Mouse (Mus musculus) brown adipose tissue, adult 24 weeks (tissue): ENCODE results near the gene Tet2. TPM values are rescaled to one million over a fixed set of nuclear protein-coding genes. Genes with fewer than 3 reads are reported as not detected.

ENCODE experiments used
- polyA plus RNA-seq: library from polyadenylated mRNA; stranded (reverse); fragments of >200 nt; gene quantifications from 2 replicates; pipeline ENCODE4 v1.2.4, GENCODE M21; 2012; ENCODE audit not compliant: missing spikeins, insufficient read depth, insufficient read length

Tet2 gene
- polyA plus RNA-seq, 1 experiment = 8.7 TPM

Other genes with a start within 250 kb of the Tet2 start
- 161 and 166 TPM in 2 replicates for gene Ppa2, start 235.0 kb downstream of the Tet2 start, polyA plus RNA-seq